Mouse (Mus musculus): ENCODE measurements at regions not wholly inside any gene's neighbourhood (a gene's known extent, or its start where the extent isn't known, plus 50 kb on each side); places are given as distances from the start of the nearest gene placed in this dataset.

GRCm38 (mm10) chr6:31625055-31625454 is 61.3 kb upstream of the Podxl start:
- H3K4me1 ChIP-seq (ENCODE audit: control insufficient read depth, insufficient read depth, low read length) = no peaks in the 10 kb centered on the region
- H3K4me3 ChIP-seq (ENCODE audit: insufficient read depth, low read length) = no peak overlapping the region
- H3K27ac ChIP-seq (ENCODE audit: insufficient read depth, low read depth, low read length) = no peak overlapping the region
- TF ChIP-seq POLR2A (IDR thresholded peaks at IDR 0.05; ENCODE audit: borderline replicate concordance, low read depth, low read length) (no peak), CTCF (IDR thresholded peaks at IDR 0.05; ENCODE audit: low read depth, low read length) (no peak)

GRCm38 (mm10) chr6:31624374-31624773 is 60.6 kb upstream of the Podxl start:
- Histone ChIP-seq H3K4me3 (ENCODE audit: insufficient read depth, low read length) (no peak overlapping the region), H3K27ac (ENCODE audit: insufficient read depth, low read depth, low read length) (no peak overlapping the region), H3K4me1 (ENCODE audit: control insufficient read depth, insufficient read depth, low read length) (no peaks in the 10 kb centered on the region)
- no peak for TF ChIP-seq POLR2A (IDR thresholded peaks at IDR 0.05; ENCODE audit: borderline replicate concordance, low read depth, low read length)
- no peak for TF ChIP-seq CTCF (IDR thresholded peaks at IDR 0.05; ENCODE audit: low read depth, low read length)

- TF ChIP-seq CTCF (IDR thresholded peaks at IDR 0.05; ENCODE audit: low read depth, low read length) (no peak), POLR2A (IDR thresholded peaks at IDR 0.05; ENCODE audit: borderline replicate concordance, low read depth, low read length) (no peak)
- Histone ChIP-seq H3K27ac (ENCODE audit: insufficient read depth, low read depth, low read length) (no peak overlapping the region), H3K4me1 (ENCODE audit: control insufficient read depth, insufficient read depth, low read length) (no peaks in the 10 kb centered on the region), H3K4me3 (ENCODE audit: insufficient read depth, low read length) (no peak overlapping the region)
Measured at GRCm38 (mm10) chr6:31621023-31621422, 57.2 kb upstream of the Podxl start.

GRCm38 (mm10) chr6:31618852-31619251 is 55.1 kb upstream of the Podxl start:
- Histone ChIP-seq H3K4me1 (ENCODE audit: control insufficient read depth, insufficient read depth, low read length) (no peaks in the 10 kb centered on the region), H3K4me3 (ENCODE audit: insufficient read depth, low read length) (no peak overlapping the region), H3K27ac (ENCODE audit: insufficient read depth, low read depth, low read length) (no peak overlapping the region)
- no peak for TF ChIP-seq POLR2A (IDR thresholded peaks at IDR 0.05; ENCODE audit: borderline replicate concordance, low read depth, low read length)
- TF ChIP-seq CTCF (IDR thresholded peaks at IDR 0.05; ENCODE audit: low read depth, low read length) = no peak

GRCm38 (mm10) chr6:31617341-31617740 is 53.6 kb upstream of the Podxl start:
- Histone ChIP-seq H3K4me1 (ENCODE audit: control insufficient read depth, insufficient read depth, low read length) (no peaks in the 10 kb centered on the region), H3K4me3 (ENCODE audit: insufficient read depth, low read length) (no peak overlapping the region), H3K27ac (ENCODE audit: insufficient read depth, low read depth, low read length) (no peak overlapping the region)
- TF ChIP-seq CTCF (IDR thresholded peaks at IDR 0.05; ENCODE audit: low read depth, low read length) (no peak), POLR2A (IDR thresholded peaks at IDR 0.05; ENCODE audit: borderline replicate concordance, low read depth, low read length) (no peak)

GRCm38 (mm10) chr6:31615426-31615970 is 51.7 kb upstream of the Podxl start:
- no peak overlapping the region for H3K27ac ChIP-seq (ENCODE audit: insufficient read depth, low read depth, low read length)
- H3K4me1 ChIP-seq (ENCODE audit: control insufficient read depth, insufficient read depth, low read length) = no peaks in the 10 kb centered on the region
- TF ChIP-seq POLR2A (IDR thresholded peaks at IDR 0.05; ENCODE audit: borderline replicate concordance, low read depth, low read length) = no peak
- TF ChIP-seq CTCF (IDR thresholded peaks at IDR 0.05; ENCODE audit: low read depth, low read length) = no peak

GRCm38 (mm10) chr6:31614563-31614962 is 50.8 kb upstream of the Podxl start:
- H3K27ac ChIP-seq (ENCODE audit: insufficient read depth, low read depth, low read length) = no peak overlapping the region
- H3K4me3 ChIP-seq (ENCODE audit: insufficient read depth, low read length) = no peak overlapping the region
- TF ChIP-seq CTCF (IDR thresholded peaks at IDR 0.05; ENCODE audit: low read depth, low read length) (no peak), POLR2A (IDR thresholded peaks at IDR 0.05; ENCODE audit: borderline replicate concordance, low read depth, low read length) (no peak)
- no peaks in the 10 kb centered on the region for H3K4me1 ChIP-seq (ENCODE audit: control insufficient read depth, insufficient read depth, low read length)

More at GRCm38 (mm10) chr6:31615426-31615970, 51.7 kb upstream of the Podxl start:
- no peak overlapping the region for H3K4me3 ChIP-seq (ENCODE audit: insufficient read depth, low read length)

GRCm38 (mm10) chr6:31613590-31614319 is 50.0 kb upstream of the Podxl start:
- Histone ChIP-seq H3K4me1 (ENCODE audit: control insufficient read depth, insufficient read depth, low read length) (no peaks in the 10 kb centered on the region), H3K4me3 (ENCODE audit: insufficient read depth, low read length) (no peak overlapping the region), H3K27ac (ENCODE audit: insufficient read depth, low read depth, low read length) (no peak overlapping the region)
- TF ChIP-seq POLR2A (IDR thresholded peaks at IDR 0.05; ENCODE audit: borderline replicate concordance, low read depth, low read length) (no peak), CTCF (IDR thresholded peaks at IDR 0.05; ENCODE audit: low read depth, low read length) (no peak)

All from bone marrow macrophage, adult 2 months (primary cell).